Mouse (Mus musculus): ENCODE results near the gene 2010111I01Rik.

GRCm38 (mm10) chr13:63317681-63318104 is 353.0 kb downstream of the 2010111I01Rik start:
- TF ChIP-seq POLR2A (IDR thresholded peaks at IDR 0.05; ENCODE audit: insufficient read depth, low read depth, low read length) (no peak), CTCF (IDR thresholded peaks at IDR 0.05; ENCODE audit: insufficient read depth, low read depth, low read length) (no peak)
